Mouse (Mus musculus) CH12.LX (cell line): ENCODE data around the gene Etfa. TPM values are rescaled to one million over a fixed set of nuclear protein-coding genes. Genes with fewer than 3 reads are reported as not detected.

Experiments used
- DNase-seq: peaks from one replicate; pipeline ENCODE4 v3.0.0-alpha.2; 2013; ENCODE audit errors: extremely low read depth
- H3K27ac ChIP-seq: 2 replicates; pipeline ENCODE4 v1.5.1; 2012; ENCODE audit warnings: low read depth, mild to moderate bottlenecking, control low read depth, moderate library complexity; ENCODE audit not compliant: insufficient read depth
- H3K27me3 ChIP-seq: replicated peaks from 2 replicates; pipeline ENCODE3; 2012; ENCODE audit warnings: inconsistent platforms
- H3K36me3 ChIP-seq, 2 experiments: replicated peaks in 1 of 2; 2 replicates each; pipeline versions ENCODE3 to v1.6.1; 2012; ENCODE audit warnings: inconsistent platforms in 1 of 2, low read length in 1 of 2, mild to moderate bottlenecking in 1 of 2, mixed read lengths in 1 of 2, moderate library complexity in 1 of 2; ENCODE audit not compliant: control insufficient read depth in 1 of 2, insufficient read depth in 1 of 2
- H3K4me1 ChIP-seq, 2 experiments: 2 replicates each; pipeline ENCODE4 v1.6.1; 2012; ENCODE audit warnings: inconsistent platforms in 1 of 2, moderate library complexity in 1 of 2; ENCODE audit not compliant: insufficient read depth in 2 of 2, control insufficient read depth in 1 of 2
- H3K4me2 ChIP-seq: 2 replicates; pipeline ENCODE4 v1.6.1; 2012; ENCODE audit warnings: low read depth, mild to moderate bottlenecking, control low read depth; ENCODE audit not compliant: poor library complexity, insufficient read depth, severe bottlenecking
- H3K4me3 ChIP-seq, 3 experiments: fragments of 150-350 bp in 1 of 3; sonication (generic) in 1 of 3; replicated peaks in 1 of 3; 2 replicates each; pipeline versions ENCODE3 to v1.5.1; 2011 to 2012; ENCODE audit warnings: low read depth in 2 of 3, low read length in 2 of 3, mild to moderate bottlenecking in 2 of 3, moderate library complexity in 2 of 3, control low read depth in 1 of 3, improper control_type of control experiment in 1 of 3, inconsistent platforms in 1 of 3, mixed read lengths in 1 of 3; ENCODE audit not compliant: poor library complexity in 1 of 3
- H3K79me2 ChIP-seq: replicated peaks from 2 replicates; pipeline ENCODE4 v1.6.1; 2012; ENCODE audit warnings: mild to moderate bottlenecking, moderate library complexity; ENCODE audit not compliant: control insufficient read depth, poor library complexity, insufficient read depth, severe bottlenecking; ENCODE audit errors: extremely low read depth
- H3K9ac ChIP-seq: 2 replicates; pipeline ENCODE4 v1.6.1; 2012; ENCODE audit warnings: low read depth, mild to moderate bottlenecking, control low read depth, moderate library complexity; ENCODE audit not compliant: insufficient read depth
- H3K9me3 ChIP-seq: replicated peaks from 2 replicates; pipeline ENCODE3; 2012; ENCODE audit warnings: low read length, inconsistent platforms, mixed read lengths
- CHD1 ChIP-seq: IDR thresholded peaks from 2 replicates; pipeline ENCODE4 v1.6.1; 2012; ENCODE audit warnings: low read depth, low read length, improper control_type of control experiment, inconsistent platforms
- CHD2 ChIP-seq: IDR thresholded peaks from 2 replicates; pipeline ENCODE4 v1.6.1; 2011; ENCODE audit warnings: low read length, improper control_type of control experiment
- E2F4 ChIP-seq: IDR thresholded peaks from 2 replicates; pipeline ENCODE4 v1.6.1; 2011; ENCODE audit warnings: low read depth, low read length, improper control_type of control experiment; ENCODE audit not compliant: insufficient replicate concordance
- ELF1 ChIP-seq: IDR thresholded peaks from 2 replicates; pipeline ENCODE4 v1.6.1; 2014; ENCODE audit warnings: low read depth, mild to moderate bottlenecking, inconsistent platforms, low read length, improper control_type of control experiment
- EP300 ChIP-seq: IDR thresholded peaks from 2 replicates; pipeline ENCODE4 v1.6.1; 2011; ENCODE audit warnings: low read length, improper control_type of control experiment
- ETS1 ChIP-seq: conservative IDR thresholded peaks from 2 replicates; pipeline ENCODE4 v1.6.1; 2012; ENCODE audit warnings: low read depth, mild to moderate bottlenecking, inconsistent platforms, low read length, improper control_type of control experiment, moderate library complexity
- GABPA ChIP-seq: IDR thresholded peaks from 2 replicates; pipeline ENCODE4 v1.6.1; 2012; ENCODE audit warnings: low read depth, low read length, improper control_type of control experiment, inconsistent platforms; ENCODE audit not compliant: insufficient replicate concordance
- HCFC1 ChIP-seq: IDR thresholded peaks from 2 replicates; pipeline ENCODE4 v1.6.1; 2012; ENCODE audit warnings: low read depth, mild to moderate bottlenecking, inconsistent platforms, low read length, improper control_type of control experiment
- IRF4 ChIP-seq: IDR thresholded peaks from 2 replicates; pipeline ENCODE4 v1.6.1; 2014; ENCODE audit warnings: low read depth, mild to moderate bottlenecking, inconsistent platforms, low read length, improper control_type of control experiment
- JUN ChIP-seq: IDR thresholded peaks from 2 replicates; pipeline ENCODE4 v1.6.1; 2011; ENCODE audit warnings: low read depth, mild to moderate bottlenecking, low read length, improper control_type of control experiment, moderate library complexity; ENCODE audit not compliant: insufficient read depth
- JUND ChIP-seq: conservative IDR thresholded peaks from 2 replicates; pipeline ENCODE4 v1.6.1; 2011; ENCODE audit warnings: low read depth, low read length, improper control_type of control experiment
- KAT2A ChIP-seq: IDR thresholded peaks from 2 replicates; pipeline ENCODE4 v1.6.1; 2012; ENCODE audit warnings: low read length, improper control_type of control experiment, inconsistent platforms; ENCODE audit not compliant: insufficient replicate concordance
- MAX ChIP-seq: IDR thresholded peaks from 2 replicates; pipeline ENCODE4 v1.6.1; 2011; ENCODE audit warnings: low read length, improper control_type of control experiment
- MAZ ChIP-seq: IDR thresholded peaks from 2 replicates; pipeline ENCODE4 v1.6.1; 2012; ENCODE audit warnings: low read depth, mild to moderate bottlenecking, inconsistent platforms, low read length, improper control_type of control experiment, moderate library complexity
- MXI1 ChIP-seq: IDR thresholded peaks from 2 replicates; pipeline ENCODE4 v1.6.1; 2011; ENCODE audit warnings: mild to moderate bottlenecking, low read depth, low read length, improper control_type of control experiment
- MYC ChIP-seq: IDR thresholded peaks from 2 replicates; pipeline ENCODE4 v1.6.1; 2011; ENCODE audit warnings: low read depth, mild to moderate bottlenecking, improper control_type of control experiment, low read length
- NRF1 ChIP-seq: IDR thresholded peaks from 2 replicates; pipeline ENCODE4 v1.6.1; 2014; ENCODE audit warnings: low read depth, mild to moderate bottlenecking, inconsistent platforms, low read length, improper control_type of control experiment, moderate library complexity
- POLR2AphosphoS2 ChIP-seq: IDR thresholded peaks from 2 replicates; pipeline ENCODE4 v1.6.1; 2011; ENCODE audit warnings: low read depth, low read length, improper control_type of control experiment
- RAD21 ChIP-seq: IDR thresholded peaks from 2 replicates; pipeline ENCODE4 v1.6.1; 2011; ENCODE audit warnings: low read depth, mild to moderate bottlenecking, low read length, improper control_type of control experiment, moderate library complexity
- RCOR1 ChIP-seq: conservative IDR thresholded peaks from 2 replicates; pipeline ENCODE4 v1.6.1; 2012; ENCODE audit warnings: low read depth, mild to moderate bottlenecking, inconsistent platforms, low read length, improper control_type of control experiment
- TBP ChIP-seq: conservative IDR thresholded peaks from 2 replicates; pipeline ENCODE4 v1.6.1; 2011; ENCODE audit warnings: low read depth, low read length, improper control_type of control experiment
- TCF12 ChIP-seq: IDR thresholded peaks from 2 replicates; pipeline ENCODE4 v1.6.1; 2014; ENCODE audit warnings: low read depth, mild to moderate bottlenecking, inconsistent platforms, low read length, improper control_type of control experiment
- USF1 ChIP-seq: IDR thresholded peaks from 2 replicates; pipeline ENCODE4 v1.6.1; 2014; ENCODE audit warnings: low read depth, mild to moderate bottlenecking, inconsistent platforms, low read length, improper control_type of control experiment
- ZC3H11A ChIP-seq: IDR thresholded peaks from 2 replicates; pipeline ENCODE4 v1.6.1; 2012; ENCODE audit warnings: low read depth, mild to moderate bottlenecking, inconsistent platforms, low read length, improper control_type of control experiment
- ZKSCAN1 ChIP-seq: IDR thresholded peaks from 2 replicates; pipeline ENCODE4 v1.6.1; 2012; ENCODE audit warnings: low read depth, inconsistent platforms, low read length, improper control_type of control experiment, borderline replicate concordance
- dilution Hi-C: fragments of 300-500 bp; cut with MboI; formaldehyde crosslinking; loops from 2 replicates; pipeline ENCODE4 v1.14.3; 2020; ENCODE audit warnings: low sequenced_read_pairs; ENCODE audit not compliant: extremely low pct_unique_long_range_greater_than_20kb, extremely low pct_ligation_motif_present
- in situ Hi-C: fragments of 300-500 bp; cut with MboI; formaldehyde crosslinking; loops from 3 replicates; pipeline ENCODE4 v1.14.3; 2019; ENCODE audit warnings: low sequenced_read_pairs, low pct_ligation_motif_present, low pct_unique_long_range_greater_than_20kb, mixed read lengths
- polyA plus RNA-seq: library from polyadenylated mRNA; unstranded; fragments of >175 nt; gene quantifications from 2 replicates; pipeline ENCODE4 v1.2.1, GENCODE M21; 2012; ENCODE audit warnings: low read depth; ENCODE audit not compliant: insufficient read length
- total RNA-seq, 2 experiments: library from RNA; depleted of rRNA; stranded (reverse); fragments of 300-350 nt in 1 of 2; fragments of >200 nt in 1 of 2; gene quantifications; 2 replicates each; pipeline ENCODE4 v1.2.3; 2012 to 2014

Etfa gene
- total and polyA plus RNA-seq, 3 experiments = 42.7 to 121 (median 69.3) TPM

- Histone ChIP-seq H3K9me3 (peaks cover 28% of the 10 kb centered on the region), H3K27me3 (no peaks in the 10 kb centered on the region), H3K27ac (no peak overlapping the region), H3K4me1 (no peaks in the 10 kb centered on the region), H3K9ac (no peak overlapping the region), H3K4me2 (no peak overlapping the region), H3K36me3 (peaks cover 0 to 29% of the 10 kb centered on the region in 2 experiments), H3K4me3 (no peak overlapping the region), H3K79me2 (no peaks in the 10 kb centered on the region)
- in situ Hi-C loops (no loop called here), dilution Hi-C loops (no loop called here)
- TF ChIP-seq ETS1 (no peak), RAD21 (no peak), EP300 (no peak), KAT2A (no peak), RCOR1 (no peak), IRF4 (no peak), TCF12 (no peak), ZKSCAN1 (no peak), JUND (no peak), GABPA (no peak), ELF1 (no peak), MAX (no peak), NRF1 (no peak), CHD1 (no peak), TBP (no peak), JUN (no peak), MYC (no peak), MAZ (no peak), CHD2 (no peak)
- no peak for DNase-seq
These were observed 34.4 kb upstream of the Etfa start for GRCm38 (mm10) chr9:55546176-55547010.

GRCm38 (mm10) chr9:55545556-55546175 is 33.6 kb upstream of the Etfa start:
- no peak for DNase-seq

More at GRCm38 (mm10) chr9:55545556-55546175, 33.6 kb upstream of the Etfa start:
- TF ChIP-seq USF1 = no peak
- no peak for TF ChIP-seq MXI1
- no peak for TF ChIP-seq RAD21
- TF ChIP-seq E2F4 = no peak
- no peak for TF ChIP-seq NRF1
- no peak for TF ChIP-seq HCFC1
- no peak for TF ChIP-seq IRF4
- no peak for TF ChIP-seq RCOR1
- no peak for TF ChIP-seq ETS1
- TF ChIP-seq ZC3H11A = no peak
- no peak for TF ChIP-seq JUN
- no peak for TF ChIP-seq MAX
- TF ChIP-seq POLR2AphosphoS2 = no peak
- Histone ChIP-seq H3K27ac (no peak overlapping the region), H3K9ac (no peak overlapping the region), H3K79me2 (no peaks in the 10 kb centered on the region), H3K4me2 (no peak overlapping the region), H3K4me3 (no peak overlapping the region), H3K36me3 (peaks cover 0 to 29% of the 10 kb centered on the region in 2 experiments), H3K27me3 (no peaks in the 10 kb centered on the region), H3K9me3 (peaks cover 28% of the 10 kb centered on the region), H3K4me1 (no peaks in the 10 kb centered on the region)
- dilution Hi-C loops (no loop called here), in situ Hi-C loops (no loop called here)
